ENCODE assay signal across 8 mouse cellular contexts in the genomic region with DNA sequence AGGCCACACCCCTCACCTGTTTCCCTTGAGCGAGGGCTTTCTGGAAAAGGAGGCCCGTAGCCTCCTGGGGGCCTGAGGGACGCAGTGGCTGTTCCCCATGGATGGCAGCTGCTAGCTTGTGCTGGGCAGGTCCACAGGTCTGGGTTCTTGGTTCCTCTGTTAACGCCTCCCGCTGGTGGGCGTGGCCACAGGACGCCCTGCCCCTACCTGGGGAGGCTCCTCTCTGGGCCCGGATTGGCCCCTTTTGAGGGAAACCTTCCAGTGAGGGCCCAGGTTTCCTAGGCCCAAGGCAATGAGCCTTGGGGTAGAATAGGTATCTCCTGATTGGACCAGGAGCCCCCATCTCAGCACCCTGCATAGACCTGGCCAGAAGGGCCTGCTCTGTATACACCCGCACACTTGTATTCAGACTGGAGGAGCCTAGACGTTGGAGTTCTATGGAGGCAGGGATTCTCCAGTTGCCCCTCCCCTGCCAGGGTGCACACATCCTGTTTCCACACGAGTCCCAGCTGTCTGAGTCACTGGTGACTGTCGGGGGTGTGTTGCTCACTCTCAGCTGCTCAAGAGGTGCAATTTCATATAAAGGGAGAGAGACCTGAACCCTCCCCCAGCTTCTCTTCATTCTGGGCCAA. TPM values are rescaled to one million over a fixed set of nuclear protein-coding genes. Genes with fewer than 3 reads are reported as not detected.
DNase-seq lines count a peak whose midpoint lies in the region; ATAC-seq and TF ChIP-seq lines count a peak whose summit lies in the region.
"Had no signal": no experiment of that assay in that cellular context is flagged by ENCODE, and none has a peak within 500 bp of the region (broad histone marks: within the 10 kb centered on the region; RNA-seq: fewer than 3 reads in every experiment).

No protein-coding gene starts in this region.

- no peak for TF ChIP-seq CTCF in midbrain, postnatal 0 days (IDR thresholded peaks at IDR 0.05)

- 17% methylated on average over 12 of the region's 12 CpGs for WGBS in midbrain, embryonic 12.5 days
- 22% methylated on average over 12 of the region's 12 CpGs for WGBS in midbrain, postnatal 0 days
- WGBS in intestine, embryonic 16.5 days: 23% methylated on average over 12 of the region's 12 CpGs

- H3K4me3 ChIP-seq in midbrain, embryonic 12.5 days: no peak overlapping the region
- no peak overlapping the region for H3K4me3 ChIP-seq in midbrain, postnatal 0 days (ENCODE audit: low read depth, low read length)
- 0 out of 2 replicates have a peak overlapping the region, but pooled peaks have one; percentile 6 for H3K4me3 ChIP-seq in brown adipose tissue, adult 24 weeks (ENCODE audit: insufficient read depth, low read depth, low read length)
- H3K4me3 ChIP-seq in intestine, embryonic 16.5 days (ENCODE audit: low read length): peak overlapping the region; percentile 34

- peak; percentile 35; the same call in 1 of the 2 replicates for ATAC-seq in midbrain, embryonic 12.5 days (ENCODE audit: low FRiP score, low read depth)
- no peak for ATAC-seq in midbrain, postnatal 0 days (ENCODE audit: low FRiP score)
- peak; percentile 86 for ATAC-seq in intestine, embryonic 16.5 days

- peaks cover 13% of the 10 kb centered on the region for H3K4me1 ChIP-seq in midbrain, embryonic 12.5 days
- H3K4me1 ChIP-seq in midbrain, postnatal 0 days (ENCODE audit: insufficient read depth, low read length): peaks cover 2% of the 10 kb centered on the region
- peaks cover 2% of the 10 kb centered on the region; the same call in 1 of the 2 replicates for H3K4me1 ChIP-seq in brown adipose tissue, adult 24 weeks (ENCODE audit: control insufficient read depth, insufficient read depth, insufficient read length, low read length)
- peaks cover 18% of the 10 kb centered on the region for H3K4me1 ChIP-seq in intestine, embryonic 16.5 days (ENCODE audit: control insufficient read depth, insufficient read depth, low read length)

- H3K27me3 ChIP-seq in midbrain, embryonic 12.5 days: no peaks in the 10 kb centered on the region
- H3K27me3 ChIP-seq in midbrain, postnatal 0 days (ENCODE audit: insufficient read depth, low read length): no peaks in the 10 kb centered on the region
- H3K27me3 ChIP-seq in intestine, embryonic 16.5 days (replicated peaks; ENCODE audit: control insufficient read depth, insufficient read depth, low read length): no peaks in the 10 kb centered on the region

- H3K9ac ChIP-seq in midbrain, embryonic 12.5 days (replicated peaks): no peak overlapping the region
- H3K9ac ChIP-seq in midbrain, postnatal 0 days (replicated peaks; ENCODE audit: low read length, poor library complexity, severe bottlenecking): no peak overlapping the region
- peak overlapping the region; percentile 42 for H3K9ac ChIP-seq in intestine, embryonic 16.5 days (ENCODE audit: low read depth, low read length)

- no peak overlapping the region for H3K4me2 ChIP-seq in midbrain, embryonic 12.5 days (replicated peaks)
- no peak overlapping the region for H3K4me2 ChIP-seq in midbrain, postnatal 0 days (ENCODE audit: low read depth, low read length, poor library complexity, severe bottlenecking)
- H3K4me2 ChIP-seq in intestine, embryonic 16.5 days (ENCODE audit: low read depth, low read length): peak overlapping the region; percentile 43

- no peak for DNase-seq in midbrain, postnatal 0 days (ENCODE audit: low spot score)
- DNase-seq in lung, postnatal 25 days (ENCODE audit: low spot score): peak; percentile 25
- no peak for DNase-seq in retina, postnatal 1 day
- no peak for DNase-seq in left cerebral cortex, postnatal 10 days (ENCODE audit: extremely low spot score in 1 of 2, low spot score in 2 of 2)

- H3K36me3 ChIP-seq in midbrain, embryonic 12.5 days: peaks cover 44% of the 10 kb centered on the region
- H3K36me3 ChIP-seq in midbrain, postnatal 0 days (ENCODE audit: insufficient read depth, low read length): peaks cover 36% of the 10 kb centered on the region
- peaks cover 4% of the 10 kb centered on the region for H3K36me3 ChIP-seq in intestine, embryonic 16.5 days (ENCODE audit: control insufficient read depth, insufficient read depth, low read length)

- intact Hi-C loops in left cerebral cortex, postnatal 10 days (cut with DNase I): no loop called here

- H3K9me3 ChIP-seq in midbrain, embryonic 12.5 days: no peaks in the 10 kb centered on the region
- no peaks in the 10 kb centered on the region for H3K9me3 ChIP-seq in midbrain, postnatal 0 days (ENCODE audit: low read length)
- no peaks in the 10 kb centered on the region for H3K9me3 ChIP-seq in intestine, embryonic 16.5 days (ENCODE audit: control insufficient read depth, low read length)

- H3K27ac ChIP-seq in midbrain, embryonic 12.5 days (replicated peaks): no peak overlapping the region
- no peak overlapping the region for H3K27ac ChIP-seq in midbrain, postnatal 0 days (ENCODE audit: low read depth, low read length)
- no peak overlapping the region for H3K27ac ChIP-seq in brown adipose tissue, adult 24 weeks (replicated peaks; ENCODE audit: low read depth, low read length)
- no peak overlapping the region for H3K27ac ChIP-seq in intestine, embryonic 16.5 days (ENCODE audit: low read length)

RNA-seq across cellular contexts. Expression of a gene that starts 6.1 kb away (rescaled TPM):
- polyA plus RNA-seq in midbrain, embryonic 12.5 days (2016; fragmentation: Nextera tagmentation; extraction: Ambion mirVana): 29.7 and 31.9 TPM in 2 replicates
- total RNA-seq in midbrain, postnatal 0 days (2014; rRNA removed): 46.6 and 46.7 TPM in 2 replicates
- 18.7 and 19.3 TPM in 2 replicates for polyA plus RNA-seq in midbrain, postnatal 0 days (2015; fragmentation: Nextera tagmentation; extraction: Ambion mirVana)
- polyA plus RNA-seq in brown adipose tissue, adult 24 weeks (2012; ENCODE audit: insufficient read depth, insufficient read length, missing spikeins): 7.8 and 8.7 TPM in 2 replicates
- 11.7 and 13.8 TPM in 2 replicates for polyA plus RNA-seq in intestine, embryonic 16.5 days (2015; fragmentation: Nextera tagmentation; extraction: Ambion mirVana)
- total RNA-seq in left cerebral cortex, postnatal 10 days (2021): 10 to 100 TPM; 33.0 to 37.4 TPM

RNA-seq across cellular contexts. Expression of a gene that starts 7.3 kb away (rescaled TPM):
- 85.2 and 93.7 TPM in 2 replicates for polyA plus RNA-seq in midbrain, embryonic 12.5 days (2016; fragmentation: Nextera tagmentation; extraction: Ambion mirVana)
- 75.7 and 81.3 TPM in 2 replicates for total RNA-seq in midbrain, postnatal 0 days (2014; rRNA removed)
- 42.6 and 47.1 TPM in 2 replicates for polyA plus RNA-seq in midbrain, postnatal 0 days (2015; fragmentation: Nextera tagmentation; extraction: Ambion mirVana)
- polyA plus RNA-seq in brown adipose tissue, adult 24 weeks (2012; ENCODE audit: insufficient read depth, insufficient read length, missing spikeins): 13.8 and 14.6 TPM in 2 replicates
- 63.9 and 69.1 TPM in 2 replicates for polyA plus RNA-seq in intestine, embryonic 16.5 days (2015; fragmentation: Nextera tagmentation; extraction: Ambion mirVana)
- total RNA-seq in left cerebral cortex, postnatal 10 days (2021): 10 to 100 TPM; 61.8 to 63.1 TPM

RNA-seq across cellular contexts. Expression of a gene that starts 12.8 kb away (rescaled TPM):
- 2.0 and 2.1 TPM in 2 replicates for polyA plus RNA-seq in midbrain, embryonic 12.5 days (2016; fragmentation: Nextera tagmentation; extraction: Ambion mirVana)
- total RNA-seq in midbrain, postnatal 0 days (2014; rRNA removed): 1.9 and 2.0 TPM in 2 replicates
- polyA plus RNA-seq in midbrain, postnatal 0 days (2015; fragmentation: Nextera tagmentation; extraction: Ambion mirVana): 1.4 and 1.7 TPM in 2 replicates
- polyA plus RNA-seq in brown adipose tissue, adult 24 weeks (2012; ENCODE audit: insufficient read depth, insufficient read length, missing spikeins): 9.9 and 25.7 TPM in 2 replicates
- 0.20 and 0.35 TPM in 2 replicates for polyA plus RNA-seq in intestine, embryonic 16.5 days (2015; fragmentation: Nextera tagmentation; extraction: Ambion mirVana)
- under 1 TPM; 0.22 to 0.28 TPM for total RNA-seq in left cerebral cortex, postnatal 10 days (2021)

RNA-seq across cellular contexts. Expression of a gene that starts 25.4 kb away (rescaled TPM):
- 7.6 and 8.1 TPM in 2 replicates for polyA plus RNA-seq in midbrain, embryonic 12.5 days (2016; fragmentation: Nextera tagmentation; extraction: Ambion mirVana)
- total RNA-seq in midbrain, postnatal 0 days (2014; rRNA removed): 7.5 and 8.2 TPM in 2 replicates
- 3.5 and 3.7 TPM in 2 replicates for polyA plus RNA-seq in midbrain, postnatal 0 days (2015; fragmentation: Nextera tagmentation; extraction: Ambion mirVana)
- polyA plus RNA-seq in brown adipose tissue, adult 24 weeks (2012; ENCODE audit: insufficient read depth, insufficient read length, missing spikeins): 1.9 and 5.5 TPM in 2 replicates
- polyA plus RNA-seq in intestine, embryonic 16.5 days (2015; fragmentation: Nextera tagmentation; extraction: Ambion mirVana): 2.1 and 2.3 TPM in 2 replicates
- 1 to 10 TPM; 3.2 to 4.2 TPM for total RNA-seq in left cerebral cortex, postnatal 10 days (2021)

RNA-seq across cellular contexts. Expression of a gene that starts 26.9 kb away (rescaled TPM):
- 5.2 and 5.6 TPM in 2 replicates for polyA plus RNA-seq in midbrain, embryonic 12.5 days (2016; fragmentation: Nextera tagmentation; extraction: Ambion mirVana)
- 8.9 and 9.1 TPM in 2 replicates for total RNA-seq in midbrain, postnatal 0 days (2014; rRNA removed)
- 3.2 and 3.5 TPM in 2 replicates for polyA plus RNA-seq in midbrain, postnatal 0 days (2015; fragmentation: Nextera tagmentation; extraction: Ambion mirVana)
- polyA plus RNA-seq in brown adipose tissue, adult 24 weeks (2012; ENCODE audit: insufficient read depth, insufficient read length, missing spikeins): not detected in 2 replicates
- 0.53 and 1.2 TPM in 2 replicates for polyA plus RNA-seq in intestine, embryonic 16.5 days (2015; fragmentation: Nextera tagmentation; extraction: Ambion mirVana)
- total RNA-seq in left cerebral cortex, postnatal 10 days (2021): 1 to 10 TPM; 5.2 to 5.4 TPM
- total RNA-seq: neutrophil, adult 5-6 weeks had no signal

Comparison
In these comparisons a context has a peak if more than half of its experiments do, and no peak if none do; other contexts are left out.
1. H3K4me3 ChIP-seq: peak in brown adipose tissue, adult 24 weeks (single experiment) and intestine, embryonic 16.5 days (single experiment); none in midbrain, embryonic 12.5 days (single experiment) and midbrain, postnatal 0 days (single experiment).